Mouse (Mus musculus): Measurements from ENCODE around the gene Kcne1.

Kcne1 gene

GRCm38 (mm10) chr16:92355366-92355765 is 3.9 kb downstream of the Kcne1 start:
- DNase-seq, result no peak

- no peak for DNase-seq
Observed at GRCm38 (mm10) chr16:92353897-92354296, 5.4 kb downstream of the Kcne1 start.

GRCm38 (mm10) chr16:92353295-92353694 is 6.0 kb downstream of the Kcne1 start:
- DNase-seq, result no peak

- DNase-seq, result no peak
Observed at GRCm38 (mm10) chr16:92348941-92349340, 10.3 kb downstream of the Kcne1 start.

GRCm38 (mm10) chr16:92346297-92346916 is 12.9 kb downstream of the Kcne1 start:
- DNase-seq, result no peak

- no peak for DNase-seq
Observed at GRCm38 (mm10) chr16:92345177-92345576, 14.1 kb downstream of the Kcne1 start.

- peak; percentile 55 for DNase-seq
Observed at GRCm38 (mm10) chr16:92340612-92341511, 18.4 kb downstream of the Kcne1 start.

GRCm38 (mm10) chr16:92336280-92336679 is 23.0 kb downstream of the Kcne1 start:
- DNase-seq, result peak; percentile 68

- no peak for DNase-seq
Observed at GRCm38 (mm10) chr16:92334600-92334999, 24.7 kb downstream of the Kcne1 start.

GRCm38 (mm10) chr16:92330966-92331365 is 28.3 kb downstream of the Kcne1 start:
- no peak for DNase-seq

GRCm38 (mm10) chr16:92327911-92328310 is 31.4 kb downstream of the Kcne1 start:
- no peak for DNase-seq

GRCm38 (mm10) chr16:92325062-92325406 is 34.2 kb downstream of the Kcne1 start:
- no peak for DNase-seq

- no peak for DNase-seq
Observed at GRCm38 (mm10) chr16:92324309-92325061, 34.8 kb downstream of the Kcne1 start.

GRCm38 (mm10) chr16:92321341-92321740 is 37.9 kb downstream of the Kcne1 start, which contains the start of gene Fam243:
Fam243 (minus strand) TSS chr16:92321441.
- DNase-seq, result no peak

- no peak for DNase-seq
Observed at GRCm38 (mm10) chr16:92320361-92320760, 38.9 kb downstream of the Kcne1 start.

- DNase-seq, result peak; percentile 90
Observed at GRCm38 (mm10) chr16:92319353-92320109, 39.7 kb downstream of the Kcne1 start.

- no peak for DNase-seq
Observed at GRCm38 (mm10) chr16:92316049-92316738, 43.1 kb downstream of the Kcne1 start.

GRCm38 (mm10) chr16:92313953-92314741 is 45.1 kb downstream of the Kcne1 start:
- peak; percentile 47 for DNase-seq

- DNase-seq, result no peak
Observed at GRCm38 (mm10) chr16:92309126-92309525, 50.1 kb downstream of the Kcne1 start.

GRCm38 (mm10) chr16:92307947-92308346 is 51.3 kb downstream of the Kcne1 start:
- DNase-seq, result no peak

GRCm38 (mm10) chr16:92305519-92305918 is 53.7 kb downstream of the Kcne1 start:
- DNase-seq, result peak; percentile 22
